ENCODE assay signal across 13 mouse cellular contexts in genomic region chr11:95508211-95508926, GRCm38 (mm10). TPM values are rescaled to one million over a fixed set of nuclear protein-coding genes. Genes with fewer than 3 reads are reported as not detected.
DNase-seq lines count a peak whose midpoint lies in the region; ATAC-seq and TF ChIP-seq lines count a peak whose summit lies in the region.
"Had no signal": no experiment of that assay in that cellular context is flagged by ENCODE, and none has a peak within 500 bp of the region (broad histone marks: within the 10 kb centered on the region; RNA-seq: fewer than 3 reads in every experiment).

No protein-coding gene starts in this region.

- DNase-seq in cerebellum, postnatal 10 days = peak; percentile 52 to 68
- no peak for DNase-seq in cerebellum, adult 8-10 months
- peak; percentile 49 for DNase-seq in kidney, postnatal 0 days (ENCODE audit: low spot score)
- no peak for DNase-seq in kidney, adult 8-10 months
- DNase-seq in R1 (ENCODE audit: low read depth, low spot score) = peak; percentile 79
- peak; percentile 62 for DNase-seq in lung, postnatal 10 days
- no peak for DNase-seq in urinary bladder, postnatal 10 days (ENCODE audit: low spot score)
- DNase-seq: cerebellum, adult 9-10 months; right cerebral cortex, adult 18-20 months; thymus, postnatal 36 days had no signal

- H3K9me3 ChIP-seq in kidney, postnatal 0 days (replicated peaks; ENCODE audit: low read length) = no peaks in the 10 kb centered on the region

- peaks cover 9% of the 10 kb centered on the region; the same call in 1 of the 2 replicates for H3K27me3 ChIP-seq in kidney, postnatal 0 days (ENCODE audit: insufficient read depth, low read length)
- H3K27me3 ChIP-seq: Patski had no signal

- H3K4me3 ChIP-seq in kidney, postnatal 0 days (replicated peaks; ENCODE audit: low read depth, low read length) = no peak overlapping the region
- H3K4me3 ChIP-seq: layer of hippocampus, adult 2 months had no signal

- TF ChIP-seq CTCF in kidney, postnatal 0 days (IDR thresholded peaks at IDR 0.05; ENCODE audit: low read depth) = no peak

- H3K9ac ChIP-seq in kidney, postnatal 0 days (ENCODE audit: low read depth, low read length) = no peak overlapping the region

- H3K4me2 ChIP-seq in kidney, postnatal 0 days (ENCODE audit: low read length) = peak overlapping the region; percentile 27; the same call in 1 of the 2 replicates

- H3K36me3 ChIP-seq in kidney, postnatal 0 days (ENCODE audit: insufficient read depth, low read length) = no peaks in the 10 kb centered on the region

- H3K27ac ChIP-seq in kidney, postnatal 0 days = no peak overlapping the region
- H3K27ac ChIP-seq: layer of hippocampus, adult 2 months had no signal

- no peak for ATAC-seq in kidney, postnatal 0 days (replicated peaks; ENCODE audit: low FRiP score, low read depth)
- no peak for ATAC-seq in frontal cortex, adult (ENCODE audit: low TSS enrichment)

- 40% methylated on average over 13 of the region's 13 CpGs for WGBS in kidney, postnatal 0 days

- 0 out of 2 replicates have a peak, but pooled peaks cover 9% of the 10 kb centered on the region for H3K4me1 ChIP-seq in kidney, postnatal 0 days (replicated peaks; ENCODE audit: insufficient read depth, low read length)

RNA-seq across cellular contexts. Expression of gene Nxph3, which starts 6.0 kb away (rescaled TPM):
- 0.51 and 0.75 TPM in 2 replicates for polyA plus RNA-seq in kidney, postnatal 0 days (2015; fragmentation: Nextera tagmentation; extraction: Ambion mirVana)

Comparison
In these comparisons a context has a peak if more than half of its experiments do, and no peak if none do; other contexts are left out.
1. DNase-seq: peak in cerebellum, postnatal 10 days (2 of 2), kidney, postnatal 0 days (single experiment), R1 (single experiment) and lung, postnatal 10 days (single experiment); none in cerebellum, adult 8-10 months (single experiment), kidney, adult 8-10 months (0 of 2) and urinary bladder, postnatal 10 days (single experiment).